Mouse (Mus musculus) R1 (cell line): ENCODE results near the gene Ccdc124.
"Not testable (repeated sequence)": the region's sequence is repeated elsewhere in the genome, so short reads cannot be mapped to it uniquely, and the experiment has no call there.

Source experiments
- DNase-seq: peaks from one replicate; pipeline ENCODE4 v3.0.0-alpha.2; 2018; ENCODE audit warnings: low read depth, low spot score

Gene Ccdc124

DNA sequence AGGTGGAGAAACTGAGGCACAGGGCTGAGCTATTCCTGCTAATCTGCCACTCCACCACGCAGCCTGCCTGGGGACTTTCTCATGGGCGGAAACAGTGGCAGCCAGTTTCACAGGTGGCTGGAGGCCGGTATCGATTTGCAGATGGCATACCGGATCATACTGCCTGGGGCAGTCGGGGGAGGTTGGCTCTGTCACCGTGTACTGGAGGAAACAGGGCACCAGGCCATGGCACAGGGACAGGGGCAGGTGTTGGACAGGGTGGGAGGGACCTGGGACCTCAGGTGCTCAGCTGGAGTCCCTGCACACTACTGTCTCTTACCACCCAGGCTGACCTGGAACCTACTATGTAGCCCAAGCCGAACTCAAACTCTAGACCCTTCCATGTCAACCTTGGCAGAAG lies 47.9 kb downstream of the Ccdc124 start:
- no peak for DNase-seq

DNA sequence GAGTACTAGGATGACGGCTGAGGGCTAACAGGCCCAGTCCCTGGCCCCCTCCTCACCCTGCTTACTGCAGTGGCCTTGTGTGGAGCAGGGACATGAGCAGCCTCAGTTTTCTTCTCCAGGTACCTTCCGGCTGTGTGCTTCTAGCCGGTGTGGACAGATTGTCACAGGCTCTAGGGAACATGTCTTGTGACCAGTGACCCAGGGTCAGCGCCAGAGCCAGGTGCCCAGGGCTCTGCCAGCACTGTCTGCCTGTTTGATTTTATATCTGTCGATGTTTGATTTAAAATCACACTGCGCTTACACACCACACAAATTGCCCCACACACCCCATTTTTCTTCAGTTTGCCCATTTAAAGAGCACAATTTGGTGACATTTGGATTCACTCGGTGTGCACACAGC lies 49.9 kb downstream of the Ccdc124 start:
- DNase-seq = no peak

GRCm38 (mm10) chr8:70822594-70822993 lies 51.1 kb downstream of the Ccdc124 start:
- DNase-seq = not testable (repeated sequence)

DNA sequence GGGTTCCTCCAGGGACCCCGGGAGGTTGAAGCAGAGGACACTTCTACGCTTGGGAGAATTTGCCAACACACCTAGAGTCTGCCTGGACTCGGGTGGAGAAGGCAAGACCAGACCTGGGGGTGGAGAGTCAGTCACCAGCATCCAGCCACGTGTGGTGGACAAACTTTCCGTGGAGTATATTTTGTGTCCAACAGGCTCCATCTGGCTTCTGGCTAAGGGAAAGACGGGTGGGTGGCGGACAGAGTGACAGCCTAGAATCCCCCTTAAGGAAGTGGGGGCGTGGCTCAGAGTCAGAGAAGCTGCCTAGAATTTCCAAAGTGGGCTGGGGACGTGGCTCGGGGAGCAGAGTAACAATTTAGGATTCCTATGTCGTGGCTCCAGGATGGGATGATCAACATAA lies 51.7 kb downstream of the Ccdc124 start:
- DNase-seq = peak; percentile 36

DNA sequence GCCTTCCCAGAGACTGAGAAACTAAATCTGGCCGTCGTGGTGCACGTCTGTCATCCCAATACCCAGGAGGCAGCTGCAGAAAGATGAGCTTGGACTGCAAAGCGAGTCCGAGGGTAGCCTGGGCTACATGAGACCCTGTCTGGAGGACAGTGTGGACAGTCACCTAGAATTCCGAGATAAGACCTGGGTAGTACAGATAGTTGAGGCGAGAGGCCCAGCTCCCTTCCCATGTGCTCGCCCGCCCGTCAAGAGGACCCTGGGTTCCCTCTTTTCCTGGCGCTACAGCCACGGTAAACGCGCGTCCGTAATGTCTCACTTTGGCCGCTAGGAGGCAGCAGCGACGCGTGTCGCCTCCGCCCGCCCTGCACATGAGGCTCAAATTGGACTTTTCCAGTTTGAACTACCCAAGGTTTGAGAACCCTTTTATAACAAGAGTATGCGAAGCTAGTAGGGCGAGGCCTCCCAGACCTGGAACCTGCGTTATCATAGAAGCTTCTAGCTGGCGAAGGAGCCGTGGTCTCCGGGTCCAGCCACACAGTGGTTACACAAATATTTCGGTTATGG lies 52.3 kb downstream of the Ccdc124 start:
- DNase-seq = peak; percentile 77

DNA sequence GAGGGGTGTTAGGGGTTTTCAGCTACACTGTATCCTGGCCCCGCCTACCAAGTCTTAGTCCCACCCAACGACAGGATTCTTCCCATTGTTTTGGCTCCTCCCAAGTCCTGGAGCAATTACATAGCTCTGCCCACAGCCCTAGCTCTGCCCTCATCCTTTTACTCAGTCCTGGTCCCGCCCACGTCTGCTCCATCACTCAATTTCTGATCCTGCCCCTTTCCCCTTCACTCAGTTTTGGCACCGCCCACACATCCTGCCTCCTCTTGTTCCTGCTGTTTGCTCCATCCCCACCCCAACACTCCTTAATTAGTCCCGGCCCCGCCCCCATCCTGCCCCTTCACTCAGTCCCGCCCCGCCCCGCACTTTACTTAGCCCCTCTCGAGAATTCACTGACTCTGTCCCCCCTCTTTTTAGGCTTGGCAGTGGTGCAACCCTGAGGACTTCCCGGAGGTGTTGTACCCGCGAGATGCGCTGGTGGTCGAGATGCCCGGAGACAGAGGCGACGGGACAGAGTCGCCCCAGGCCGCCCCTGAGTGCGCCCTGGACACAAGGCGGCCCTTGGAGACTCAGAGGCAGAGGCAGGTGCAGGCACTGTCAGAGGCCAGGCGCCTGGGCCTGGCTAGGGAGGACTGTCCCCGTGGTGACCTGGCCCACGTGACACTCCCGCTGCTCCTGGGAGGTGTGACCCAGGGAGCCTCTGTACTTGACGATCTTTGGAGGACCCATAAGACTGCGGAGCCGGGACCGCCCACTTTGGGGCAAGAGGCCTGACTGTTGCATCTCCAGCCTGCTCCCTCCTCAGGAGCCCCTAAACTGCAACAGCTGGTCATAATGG lies 53.4 kb downstream of the Ccdc124 start:
- peak; percentile 100 for DNase-seq
